17 mouse cellular contexts compared by ENCODE assay signal in the genomic region with DNA sequence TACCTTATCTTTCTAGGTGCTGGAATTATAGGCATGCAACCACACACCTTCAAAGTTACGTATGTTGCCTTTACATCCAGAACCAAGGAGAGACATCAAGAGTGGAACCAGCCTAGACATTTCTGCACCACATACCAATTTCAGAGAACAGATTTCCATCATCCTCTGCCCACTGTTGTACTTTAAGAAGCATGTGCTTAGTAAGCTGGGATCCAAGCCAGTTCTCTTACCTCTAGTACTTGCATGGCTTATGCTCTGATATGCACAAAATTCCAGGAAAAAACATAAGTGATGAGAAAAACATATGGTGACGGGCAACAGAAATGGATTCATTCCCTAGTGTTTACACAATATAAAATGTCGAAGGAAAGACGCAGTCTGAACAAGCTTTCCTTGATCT. TPM values are rescaled to one million over a fixed set of nuclear protein-coding genes. Genes with fewer than 3 reads are reported as not detected.
DNase-seq lines count a peak whose midpoint lies in the region; TF ChIP-seq lines count a peak whose summit lies in the region.
"Had no signal": no experiment of that assay in that cellular context is flagged by ENCODE, and none has a peak within 500 bp of the region (broad histone marks: within the 10 kb centered on the region; RNA-seq: fewer than 3 reads in every experiment).

No protein-coding gene starts in this region.

- H3K4me3 ChIP-seq in layer of hippocampus, adult 2 months = no peak overlapping the region
- H3K4me3 ChIP-seq in left cerebral cortex, adult 2 months = no peak overlapping the region
- H3K4me3 ChIP-seq: embryonic facial prominence, embryonic 10.5 days; heart, adult 2 months; heart, embryonic 15.5 days; hindbrain, embryonic 10.5 days had no signal

- TF ChIP-seq CTCF in layer of hippocampus, adult 2 months (conservative IDR thresholded peaks at IDR 0.05) = no peak
- TF ChIP-seq CTCF in left cerebral cortex, adult 2 months (IDR thresholded peaks at IDR 0.05) = no peak

- DNase-seq in layer of hippocampus, adult 2 months (ENCODE audit: low spot score in 2 of 2) = peak; percentile 11 to 18
- DNase-seq in layer of hippocampus, postnatal 25 days (ENCODE audit: extremely low spot score in 1 of 2, low spot score in 1 of 2) = no peak
- DNase-seq in left cerebral cortex, postnatal 14 days (ENCODE audit: low spot score in 2 of 2) = peak; percentile 7 to 37
- DNase-seq in left cerebral cortex, adult 2 months (ENCODE audit: extremely low spot score in 1 of 2, low spot score in 2 of 2) = no peak
- DNase-seq in right cerebral cortex, postnatal 36 days (ENCODE audit: low spot score in 2 of 2) = peak; percentile 7 to 14
- DNase-seq in right cerebral cortex, postnatal 25 days = no peak
- no peak for DNase-seq in urinary bladder, postnatal 25 days (ENCODE audit: low spot score)
- DNase-seq: adrenal gland, adult 2 months; adrenal gland, postnatal 25 days; cerebellum, adult 2 months; cerebellum, postnatal 10 days; gastrocnemius, postnatal 14 days; heart, adult 2 months had no signal

- H3K27ac ChIP-seq in layer of hippocampus, adult 2 months = no peak overlapping the region
- no peak overlapping the region for H3K27ac ChIP-seq in left cerebral cortex, adult 2 months
- H3K27ac ChIP-seq: embryonic facial prominence, embryonic 10.5 days; heart, adult 2 months; heart, embryonic 15.5 days; hindbrain, embryonic 10.5 days; hindbrain, embryonic 14.5 days had no signal

- intact Hi-C loops in left cerebral cortex, postnatal 14 days (cut with DNase I) = no loop called here
- intact Hi-C loops in left cerebral cortex, adult 2 months (cut with DNase I) = no loop called here

RNA-seq across cellular contexts. Expression of a gene that starts 32.8 kb away (rescaled TPM):
- 100 to 1,000 TPM; 114 to 122 TPM for total RNA-seq in layer of hippocampus, adult 2 months (2021)
- 100 to 1,000 TPM; 104 TPM for total RNA-seq in layer of hippocampus, postnatal 25 days (2021)
- 10 to 100 TPM; 90.5 to 91.9 TPM for total RNA-seq in left cerebral cortex, postnatal 14 days (2021)
- total RNA-seq in left cerebral cortex, adult 2 months (2021) = 100 to 1,000 TPM; 103 to 106 TPM

RNA-seq across cellular contexts. Expression of a gene that starts 48.7 kb away (rescaled TPM):
- 100 to 1,000 TPM; 195 to 200 TPM for total RNA-seq in layer of hippocampus, adult 2 months (2021)
- total RNA-seq in layer of hippocampus, postnatal 25 days (2021) = 100 to 1,000 TPM; 251 to 255 TPM
- total RNA-seq in left cerebral cortex, postnatal 14 days (2021) = 100 to 1,000 TPM; 321 to 335 TPM
- 100 to 1,000 TPM; 252 to 273 TPM for total RNA-seq in left cerebral cortex, adult 2 months (2021)

Comparison
In these comparisons a context has a peak if more than half of its experiments do, and no peak if none do; other contexts are left out.
1. DNase-seq: peak in layer of hippocampus, adult 2 months (2 of 2), left cerebral cortex, postnatal 14 days (2 of 2) and right cerebral cortex, postnatal 36 days (2 of 2); none in layer of hippocampus, postnatal 25 days (0 of 2), left cerebral cortex, adult 2 months (0 of 2), right cerebral cortex, postnatal 25 days (single experiment) and urinary bladder, postnatal 25 days (single experiment).